Mouse (Mus musculus) neural tube, embryonic 14.5 days (tissue): ENCODE data around the gene Nppb. TPM values are rescaled to one million over a fixed set of nuclear protein-coding genes. Genes with fewer than 3 reads are reported as not detected.

ENCODE experiments used
- ATAC-seq: fragments of 200-750 bp; cut with Nextera tagmentation; 2 replicates; pipeline ENCODE4 v1.8.0; 2017; ENCODE audit warnings: low read depth, mild to moderate bottlenecking, moderate TSS enrichment, moderate library complexity
- H3K27ac ChIP-seq: fragments of 300-500 bp; sonication (generic); 2 replicates; pipeline ENCODE4 v1.5.1; 2014; ENCODE audit warnings: low read depth, mild to moderate bottlenecking, control low read depth, low read length, moderate library complexity, mixed read lengths
- H3K27me3 ChIP-seq: fragments of 300-500 bp; sonication (generic); 2 replicates; pipeline ENCODE4 v1.6.1; 2014; ENCODE audit warnings: low read length; ENCODE audit not compliant: control insufficient read depth, insufficient read depth
- H3K36me3 ChIP-seq: fragments of 300-500 bp; sonication (generic); 2 replicates; pipeline ENCODE4 v1.6.1; 2014; ENCODE audit warnings: low read length, mixed read lengths; ENCODE audit not compliant: control insufficient read depth, insufficient read depth
- H3K4me1 ChIP-seq: fragments of 300-500 bp; sonication (generic); 2 replicates; pipeline ENCODE4 v1.6.1; 2014; ENCODE audit warnings: low read length; ENCODE audit not compliant: control insufficient read depth, insufficient read depth
- H3K4me2 ChIP-seq: fragments of 300-500 bp; sonication (generic); 2 replicates; pipeline ENCODE4 v1.6.1; 2014; ENCODE audit warnings: mild to moderate bottlenecking, low read depth, low read length, control low read depth
- H3K4me3 ChIP-seq: fragments of 300-500 bp; sonication (generic); 2 replicates; pipeline ENCODE4 v1.5.1; 2014; ENCODE audit warnings: low read depth, low read length, control low read depth, mixed read lengths
- H3K9ac ChIP-seq: fragments of 300-500 bp; sonication (generic); replicated peaks from 2 replicates; pipeline ENCODE4 v1.6.1; 2014; ENCODE audit warnings: low read depth, mild to moderate bottlenecking, control low read depth, low read length, mixed read lengths
- H3K9me3 ChIP-seq: fragments of 300-500 bp; sonication (generic); 2 replicates; pipeline ENCODE4 v1.6.1; 2016; ENCODE audit warnings: low read length; ENCODE audit not compliant: control insufficient read depth
- WGBS: fragments of 180-500 bp; shearing (Covaris S2); extraction: QIAGEN DNeasy Blood & Tissue Kit; methylation state at CpG from one replicate; pipeline ENCODE4 v1.1.7; 2014; 5-methylcytosine and 5-hydroxymethylcytosine counted together
- polyA plus RNA-seq: library from polyadenylated mRNA; unstranded; fragments of >200 nt; fragmentation: Nextera tagmentation; extraction: Ambion mirVana; gene quantifications from 2 replicates; pipeline ENCODE4 v1.2.1, GENCODE M21; 2014

The Nppb gene
- 0.36 and 0.55 TPM in 2 replicates for polyA plus RNA-seq

- no peak for ATAC-seq
- Histone ChIP-seq H3K4me2 (no peak within 1 kb of the TSS), H3K27me3 (no peaks in the 10 kb centered on the region), H3K4me3 (no peak within 1 kb of the TSS), H3K4me1 (no peaks in the 10 kb centered on the region), H3K9me3 (no peaks in the 10 kb centered on the region), H3K27ac (no peak within 1 kb of the TSS), H3K9ac (no peak within 1 kb of the TSS), H3K36me3 (no peaks in the 10 kb centered on the region)
- WGBS = 34% methylated on average over 20 of the region's 20 CpGs
Observed at GRCm38 (mm10) chr4:147985205-147986132, at the start of gene Nppb. Gene Nppb (plus strand): TSS chr4:147985788.

- no peak for ATAC-seq
- Histone ChIP-seq H3K9ac (peak overlapping the region; percentile 67; the same call in 1 of the 2 replicates), H3K4me3 (peak overlapping the region; percentile 52), H3K36me3 (no peaks in the 10 kb centered on the region), H3K27ac (no peak overlapping the region), H3K4me1 (no peaks in the 10 kb centered on the region), H3K27me3 (peaks cover 3% of the 10 kb centered on the region), H3K4me2 (peak overlapping the region; percentile 93), H3K9me3 (no peaks in the 10 kb centered on the region)
- WGBS = 29% methylated on average over 9 of the region's 9 CpGs
Observed at GRCm38 (mm10) chr4:147935904-147936303, 49.7 kb upstream of the Nppb start.

- peak; percentile 42; the same call in 1 of the 2 replicates for ATAC-seq
- Histone ChIP-seq H3K4me1 (peaks cover 1% of the 10 kb centered on the region), H3K4me2 (peak within 1 kb of the TSS; percentile 93), H3K36me3 (no peaks in the 10 kb centered on the region), H3K9ac (peak within 1 kb of the TSS; percentile 67; the same call in 1 of the 2 replicates), H3K27me3 (peaks cover 3% of the 10 kb centered on the region), H3K4me3 (peak within 1 kb of the TSS; percentile 52), H3K27ac (no peak within 1 kb of the TSS), H3K9me3 (no peaks in the 10 kb centered on the region)
- WGBS = 0% methylated on average over 41 of the region's 51 CpGs
Observed at GRCm38 (mm10) chr4:147936331-147936954, 49.1 kb upstream of the Nppb start, which contains the start of gene Plod1. Gene Plod1 (minus strand): TSS chr4:147936767.

- Histone ChIP-seq H3K9me3 (no peaks in the 10 kb centered on the region), H3K27me3 (peaks cover 3% of the 10 kb centered on the region), H3K4me3 (peak overlapping the region; percentile 52; the same call in 1 of the 2 replicates), H3K27ac (no peak overlapping the region), H3K9ac (no peak overlapping the region), H3K4me2 (peak overlapping the region; percentile 93), H3K36me3 (no peaks in the 10 kb centered on the region), H3K4me1 (peaks cover 7% of the 10 kb centered on the region)
- WGBS = 44% methylated on average over 3 of the region's 3 CpGs
- no peak for ATAC-seq
Observed at GRCm38 (mm10) chr4:147937021-147937420, 48.6 kb upstream of the Nppb start.

GRCm38 (mm10) chr4:147937486-147937885, 48.1 kb upstream of the Nppb start:
- Histone ChIP-seq H3K9me3 (no peaks in the 10 kb centered on the region), H3K4me3 (no peak overlapping the region), H3K27ac (no peak overlapping the region), H3K27me3 (peaks cover 3% of the 10 kb centered on the region), H3K4me2 (no peak overlapping the region), H3K9ac (no peak overlapping the region), H3K4me1 (peaks cover 12% of the 10 kb centered on the region), H3K36me3 (no peaks in the 10 kb centered on the region)
- 69% methylated on average over 5 of the region's 5 CpGs for WGBS
- ATAC-seq = no peak

- no peaks in the 10 kb centered on the region; the same call in 1 of the 2 replicates for H3K36me3 ChIP-seq
- no peaks in the 10 kb centered on the region for H3K9me3 ChIP-seq
- no peak overlapping the region for H3K9ac ChIP-seq
- peaks cover 16% of the 10 kb centered on the region for H3K4me1 ChIP-seq
- no peak overlapping the region for H3K4me2 ChIP-seq
- no peak overlapping the region for H3K27ac ChIP-seq
- no peak overlapping the region for H3K4me3 ChIP-seq
- WGBS = 73% methylated on average over 14 of the region's 14 CpGs
- ATAC-seq = no peak
- peaks cover 3% of the 10 kb centered on the region for H3K27me3 ChIP-seq
Observed at GRCm38 (mm10) chr4:147938148-147939096, 47.2 kb upstream of the Nppb start.

GRCm38 (mm10) chr4:147940111-147940510, 45.5 kb upstream of the Nppb start:
- Histone ChIP-seq H3K4me2 (peak overlapping the region; percentile 98; the same call in 1 of the 2 replicates), H3K4me3 (no peak overlapping the region), H3K27ac (peak overlapping the region; percentile 8), H3K36me3 (peaks cover 7% of the 10 kb centered on the region), H3K27me3 (peaks cover 3% of the 10 kb centered on the region), H3K9ac (no peak overlapping the region), H3K4me1 (peaks cover 16% of the 10 kb centered on the region), H3K9me3 (no peaks in the 10 kb centered on the region)
- ATAC-seq = no peak
- WGBS = 46% methylated on average over 9 of the region's 9 CpGs

- peaks cover 16% of the 10 kb centered on the region for H3K4me1 ChIP-seq
- peak within 1 kb of the TSS; percentile 86 for H3K9ac ChIP-seq
- ATAC-seq = peak; percentile 67
- no peaks in the 10 kb centered on the region for H3K9me3 ChIP-seq
- 3% methylated on average over 20 of the region's 35 CpGs for WGBS
- H3K27ac ChIP-seq = peak within 1 kb of the TSS; percentile 52
- H3K4me2 ChIP-seq = peak within 1 kb of the TSS; percentile 98
- H3K36me3 ChIP-seq = peaks cover 12% of the 10 kb centered on the region
- peak within 1 kb of the TSS; percentile 83 for H3K4me3 ChIP-seq
- H3K27me3 ChIP-seq = peaks cover 3% of the 10 kb centered on the region
Observed at GRCm38 (mm10) chr4:147940576-147941044, 45.0 kb upstream of the Nppb start, which contains the start of gene 2510039O18Rik. Gene 2510039O18Rik (plus strand): TSS chr4:147940895.
